Mouse (Mus musculus) layer of hippocampus, adult 9-10 months (tissue): ENCODE results near the gene Rsad1.
A peak's percentile ranks its signal among the peaks of the same experiment; 100 is the strongest.

Source experiments
- DNase-seq: peaks from one replicate; pipeline ENCODE4 v3.0.0; 2022; ENCODE audit warnings: low spot score

Rsad1 gene

GRCm38 (mm10) chr11:94548041-94548784 lies 842 bp downstream of the Rsad1 start:
- no peak for DNase-seq

GRCm38 (mm10) chr11:94547271-94547670 lies 1.8 kb downstream of the Rsad1 start:
- no peak for DNase-seq

GRCm38 (mm10) chr11:94546381-94546780 lies 2.7 kb downstream of the Rsad1 start:
- DNase-seq: no peak

- DNase-seq: no peak
Observed at GRCm38 (mm10) chr11:94544422-94544821, 4.6 kb downstream of the Rsad1 start.

- DNase-seq: peak; percentile 92
Observed at GRCm38 (mm10) chr11:94543932-94544331, 5.1 kb downstream of the Rsad1 start.

- no peak for DNase-seq
Observed at GRCm38 (mm10) chr11:94543344-94543743, 5.7 kb downstream of the Rsad1 start.

- no peak for DNase-seq
Observed at GRCm38 (mm10) chr11:94542400-94542799, 6.7 kb downstream of the Rsad1 start.

- DNase-seq: no peak
Observed at GRCm38 (mm10) chr11:94539761-94540160, 9.3 kb downstream of the Rsad1 start.

- no peak for DNase-seq
Observed at GRCm38 (mm10) chr11:94538733-94539292, 10.2 kb downstream of the Rsad1 start.

- DNase-seq: no peak
Observed at GRCm38 (mm10) chr11:94533171-94533570, 15.9 kb downstream of the Rsad1 start.

- no peak for DNase-seq
Observed at GRCm38 (mm10) chr11:94528879-94529278, 20.2 kb downstream of the Rsad1 start.

GRCm38 (mm10) chr11:94526171-94526879 lies 22.7 kb downstream of the Rsad1 start:
- DNase-seq: no peak

- no peak for DNase-seq
Observed at GRCm38 (mm10) chr11:94521219-94521843, 27.7 kb downstream of the Rsad1 start, which contains the start of gene Mycbpap. Gene Mycbpap, minus strand, starts transcription at chr11:94521742.

- DNase-seq: no peak
Observed at GRCm38 (mm10) chr11:94513452-94513851, 35.6 kb downstream of the Rsad1 start.

GRCm38 (mm10) chr11:94508976-94509375 lies 40.1 kb downstream of the Rsad1 start:
- no peak for DNase-seq

- no peak for DNase-seq
Observed at GRCm38 (mm10) chr11:94501482-94501881, 47.6 kb downstream of the Rsad1 start.

GRCm38 (mm10) chr11:94500362-94500761 lies 48.7 kb downstream of the Rsad1 start:
- DNase-seq: no peak

- DNase-seq: no peak
Observed at GRCm38 (mm10) chr11:94499661-94500152, 49.3 kb downstream of the Rsad1 start, which contains the start of gene Epn3. Gene Epn3, minus strand, starts transcription at chr11:94499974.

- DNase-seq: no peak
Observed at GRCm38 (mm10) chr11:94499035-94499434, 50.0 kb downstream of the Rsad1 start.

- DNase-seq: peak; percentile 35
Observed at GRCm38 (mm10) chr11:94498093-94498996, 50.7 kb downstream of the Rsad1 start.

- DNase-seq: no peak
Observed at GRCm38 (mm10) chr11:94495415-94495814, 53.6 kb downstream of the Rsad1 start.
